Mouse (Mus musculus): ENCODE measurements around the gene Irak1.

- no peak for TF ChIP-seq CTCF (IDR thresholded peaks at IDR 0.05; ENCODE audit: extremely low read depth, insufficient read depth, insufficient read length, insufficient replicate concordance)
- no peak for TF ChIP-seq POLR2A (IDR thresholded peaks at IDR 0.05; ENCODE audit: low read depth, low read length)
Measured at GRCm38 (mm10) chrX:74003644-74004043, 20.1 kb downstream of the Irak1 start.

Data from spleen, adult 2 months (tissue).